Comparison of ENCODE assay signal across 9 mouse cellular contexts in genomic region chr4:117304239-117305025, GRCm38 (mm10). TPM values are rescaled to one million over a fixed set of nuclear protein-coding genes. Genes with fewer than 3 reads are reported as not detected.
A peak's percentile ranks its signal among the peaks of the same experiment; 100 is the strongest.
DNase-seq lines count a peak whose midpoint lies in the region; ATAC-seq and TF ChIP-seq lines count a peak whose summit lies in the region.
"Had no signal": no experiment of that assay in that cellular context is flagged by ENCODE, and none has a peak within 500 bp of the region (broad histone marks: within the 10 kb centered on the region; RNA-seq: fewer than 3 reads in every experiment).

No protein-coding gene starts in this region.

- 5% methylated on average over 47 of the region's 54 CpGs for WGBS in heart, postnatal 0 days

- peaks cover 57% of the 10 kb centered on the region for H3K27me3 ChIP-seq in E14TG2a.4 (ENCODE audit: insufficient read depth, low read length)
- peaks cover 34% of the 10 kb centered on the region for H3K27me3 ChIP-seq in heart, postnatal 0 days (ENCODE audit: control insufficient read depth, insufficient read depth, low read length)

- peak; percentile 29 to 54 for DNase-seq in adrenal gland, postnatal 36 days
- DNase-seq in adrenal gland, adult 8-10 months = no peak
- peak; percentile 32 for DNase-seq in heart, postnatal 0 days (ENCODE audit: low spot score)
- DNase-seq in lung, postnatal 10 days = peak; percentile 19
- no peak for DNase-seq in thymus, adult 18-20 months
- DNase-seq in urinary bladder, postnatal 10 days (ENCODE audit: low spot score) = no peak
- DNase-seq in spleen, adult 18-20 months = no peak

- TF ChIP-seq EP300 in heart, postnatal 0 days (IDR thresholded peaks at IDR 0.05; ENCODE audit: low read depth) = no peak

- no peak overlapping the region for H3K27ac ChIP-seq in heart, postnatal 0 days (ENCODE audit: low read depth)

- peak overlapping the region; percentile 93 for H3K4me2 ChIP-seq in heart, postnatal 0 days (ENCODE audit: low read depth, low read length)

- H3K9me3 ChIP-seq in E14TG2a.4 (ENCODE audit: low read length) = no peaks in the 10 kb centered on the region
- H3K9me3 ChIP-seq in heart, postnatal 0 days (replicated peaks; ENCODE audit: control insufficient read depth, low read length) = no peaks in the 10 kb centered on the region

- peak overlapping the region; percentile 74 for H3K4me3 ChIP-seq in E14TG2a.4 (replicated peaks; ENCODE audit: low read length)
- H3K4me3 ChIP-seq in heart, postnatal 0 days (ENCODE audit: low read depth, low read length) = peak overlapping the region; percentile 46

- peak; percentile 33; the same call in 1 of the 2 replicates for ATAC-seq in heart, postnatal 0 days (ENCODE audit: insufficient read depth, low read depth)

- H3K36me3 ChIP-seq in E14TG2a.4 (ENCODE audit: insufficient read depth, low read length) = no peaks in the 10 kb centered on the region
- H3K36me3 ChIP-seq in heart, postnatal 0 days (replicated peaks; ENCODE audit: control insufficient read depth, insufficient read depth, low read length) = no peaks in the 10 kb centered on the region

- no peak for TF ChIP-seq CTCF in E14TG2a.4 (conservative IDR thresholded peaks at IDR 0.05; ENCODE audit: low read length)
- no peak for TF ChIP-seq CTCF in heart, postnatal 0 days (IDR thresholded peaks at IDR 0.05; ENCODE audit: low read depth)

- H3K4me1 ChIP-seq in E14TG2a.4 (replicated peaks; ENCODE audit: low read depth, low read length) = peaks cover 62% of the 10 kb centered on the region
- H3K4me1 ChIP-seq in heart, postnatal 0 days (ENCODE audit: control insufficient read depth, insufficient read depth) = peaks cover 6% of the 10 kb centered on the region

- peak overlapping the region; percentile 52 for H3K9ac ChIP-seq in heart, postnatal 0 days (replicated peaks; ENCODE audit: low read depth, low read length)

RNA-seq across cellular contexts. Expression of gene Armh1, which starts 52.5 kb away (rescaled TPM):
- total RNA-seq in adrenal gland, postnatal 36 days (2021) = 1 to 10 TPM; 2.8 to 3.5 TPM
- total RNA-seq in adrenal gland, adult 8-10 months (2022) = 1 to 10 TPM; 2.6 to 3.7 (median 3.0) TPM
- total RNA-seq in heart, postnatal 0 days (2014; rRNA removed; ENCODE audit: low replicate concordance) = 0.27 and 1.4 TPM in 2 replicates
- polyA plus RNA-seq in heart, postnatal 0 days (2015; fragmentation: Nextera tagmentation; extraction: Ambion mirVana) = 0.18 and 0.25 TPM in 2 replicates
- total RNA-seq: hematopoietic stem cell, adult 5-6 weeks had no signal

RNA-seq across cellular contexts. Expression of gene Tmem53, which starts 52.7 kb away (rescaled TPM):
- total RNA-seq in adrenal gland, postnatal 36 days (2021) = 10 to 100 TPM; 54.2 to 97.3 TPM
- total RNA-seq in adrenal gland, adult 8-10 months (2022) = 100 to 1,000 TPM in 1 of 4 experiments, 10 to 100 TPM in 3; 52.4 to 103 (median 74.9) TPM
- 43.2 and 65.9 TPM in 2 replicates for total RNA-seq in heart, postnatal 0 days (2014; rRNA removed; ENCODE audit: low replicate concordance)
- polyA plus RNA-seq in heart, postnatal 0 days (2015; fragmentation: Nextera tagmentation; extraction: Ambion mirVana) = 59.2 and 63.5 TPM in 2 replicates
- total RNA-seq: hematopoietic stem cell, adult 5-6 weeks had no signal

Comparison
In these comparisons a context has a peak if more than half of its experiments do, and no peak if none do; other contexts are left out.
1. DNase-seq: peak in adrenal gland, postnatal 36 days (2 of 2), heart, postnatal 0 days (single experiment) and lung, postnatal 10 days (single experiment); none in adrenal gland, adult 8-10 months (single experiment), thymus, adult 18-20 months (0 of 2), urinary bladder, postnatal 10 days (single experiment) and spleen, adult 18-20 months (0 of 2).